Mouse (Mus musculus) heart, postnatal 0 days (tissue): Measurements from ENCODE around the gene Rab11a. TPM values are rescaled to one million over a fixed set of nuclear protein-coding genes. Genes with fewer than 3 reads are reported as not detected.

Experiments
- ATAC-seq: fragments of 200-750 bp; cut with Nextera tagmentation; 2 replicates; pipeline ENCODE4 v1.8.0; 2017; ENCODE audit warnings: low read depth, moderate number of reproducible peaks, moderate library complexity; ENCODE audit not compliant: insufficient read depth
- DNase-seq: peaks from one replicate; pipeline ENCODE4 v3.0.0-alpha.2; 2016; ENCODE audit warnings: low spot score
- H3K27ac ChIP-seq: fragments of 300-500 bp; sonication (generic); 2 replicates; pipeline ENCODE4 v1.5.1; 2014; ENCODE audit warnings: low read depth, mild to moderate bottlenecking
- H3K27me3 ChIP-seq: fragments of 300-500 bp; sonication (generic); 2 replicates; pipeline ENCODE4 v1.6.1; 2014; ENCODE audit warnings: low read length, mixed read lengths; ENCODE audit not compliant: control insufficient read depth, insufficient read depth
- H3K36me3 ChIP-seq: fragments of 300-500 bp; sonication (generic); replicated peaks from 2 replicates; pipeline ENCODE4 v1.6.1; 2014; ENCODE audit warnings: low read length, mixed read lengths; ENCODE audit not compliant: control insufficient read depth, insufficient read depth
- H3K4me1 ChIP-seq: fragments of 300-500 bp; sonication (generic); 2 replicates; pipeline ENCODE4 v1.6.1; 2014; ENCODE audit warnings: antibody characterized with exemption; ENCODE audit not compliant: control insufficient read depth, insufficient read depth
- H3K4me2 ChIP-seq: fragments of 300-500 bp; sonication (generic); 2 replicates; pipeline ENCODE4 v1.6.1; 2014; ENCODE audit warnings: low read depth, mild to moderate bottlenecking, low read length, moderate library complexity
- H3K4me3 ChIP-seq: fragments of 300-500 bp; sonication (generic); 2 replicates; pipeline ENCODE4 v1.5.1; 2014; ENCODE audit warnings: low read depth, low read length
- H3K9ac ChIP-seq: fragments of 300-500 bp; sonication (generic); replicated peaks from 2 replicates; pipeline ENCODE4 v1.6.1; 2014; ENCODE audit warnings: low read depth, low read length, mixed read lengths
- H3K9me3 ChIP-seq: fragments of 300-500 bp; sonication (generic); replicated peaks from 2 replicates; pipeline ENCODE4 v1.6.1; 2016; ENCODE audit warnings: low read length; ENCODE audit not compliant: control insufficient read depth
- CTCF ChIP-seq: IDR thresholded peaks from 2 replicates; pipeline ENCODE4 v1.5.1; 2016; ENCODE audit warnings: antibody characterized with exemption, control low read depth, low read depth
- EP300 ChIP-seq: IDR thresholded peaks from 2 replicates; pipeline ENCODE4 v1.6.1; 2016; ENCODE audit warnings: antibody characterized with exemption, low read depth
- WGBS: fragments of 180-500 bp; shearing (Covaris S2); extraction: QIAGEN DNeasy Blood & Tissue Kit; methylation state at CpG from one replicate; pipeline ENCODE4 v1.1.7; 2014; 5-methylcytosine and 5-hydroxymethylcytosine counted together
- microRNA-seq: library from miRNA; unstranded; fragments of <30 nt; microRNA quantifications from one replicate; pipeline ENCODE4, GENCODE M21; 2016
- polyA plus RNA-seq: library from polyadenylated mRNA; unstranded; fragments of >200 nt; fragmentation: Nextera tagmentation; extraction: Ambion mirVana; gene quantifications from 2 replicates; pipeline ENCODE4 v1.2.1, GENCODE M21; 2015
- total RNA-seq: library from RNA; depleted of rRNA; stranded (reverse); fragments of >200 nt; gene quantifications from 2 replicates; pipeline ENCODE4 v1.2.3, GENCODE M21; 2014; ENCODE audit warnings: low replicate concordance; rRNA removed

Rab11a gene
- total and polyA plus RNA-seq, 2 experiments from 2014 or later, result 180 to 438 TPM

GRCm38 (mm10) chr9:64668001-64668400 is 69.6 kb downstream of the Rab11a start:
- no peaks in the 10 kb centered on the region for H3K9me3 ChIP-seq
- no peak overlapping the region for H3K27ac ChIP-seq
- 75% methylated on average over 2 of the region's 2 CpGs for WGBS
- no peak for TF ChIP-seq CTCF
- no peak for TF ChIP-seq EP300
- no peak overlapping the region for H3K9ac ChIP-seq
- no peak overlapping the region for H3K4me3 ChIP-seq
- no peaks in the 10 kb centered on the region for H3K4me1 ChIP-seq
- H3K36me3 ChIP-seq, result no peaks in the 10 kb centered on the region
- no peak overlapping the region for H3K4me2 ChIP-seq
- H3K27me3 ChIP-seq, result no peaks in the 10 kb centered on the region
- ATAC-seq, result no peak
- DNase-seq, result no peak

GRCm38 (mm10) chr9:64667513-64667912 is 70.0 kb downstream of the Rab11a start:
- Histone ChIP-seq H3K4me3 (no peak overlapping the region), H3K4me1 (no peaks in the 10 kb centered on the region), H3K27me3 (no peaks in the 10 kb centered on the region), H3K9me3 (no peaks in the 10 kb centered on the region), H3K9ac (no peak overlapping the region), H3K4me2 (no peak overlapping the region), H3K27ac (no peak overlapping the region), H3K36me3 (no peaks in the 10 kb centered on the region)
- peak; percentile 58 for DNase-seq
- TF ChIP-seq CTCF (no peak), EP300 (no peak)
- 4% methylated on average over 5 of the region's 5 CpGs for WGBS
- peak; percentile 66 for ATAC-seq

- Histone ChIP-seq H3K36me3 (no peaks in the 10 kb centered on the region), H3K4me1 (no peaks in the 10 kb centered on the region), H3K9ac (no peak overlapping the region), H3K27me3 (no peaks in the 10 kb centered on the region), H3K4me2 (no peak overlapping the region), H3K4me3 (no peak overlapping the region), H3K9me3 (no peaks in the 10 kb centered on the region), H3K27ac (no peak overlapping the region)
- WGBS, result 30% methylated on average over 4 of the region's 4 CpGs
- ATAC-seq (no peak), DNase-seq (peak; percentile 12)
- TF ChIP-seq EP300 (no peak), CTCF (no peak)
Observed at GRCm38 (mm10) chr9:64666549-64666948, 71.0 kb downstream of the Rab11a start.

Small RNAs within 50 kb of the gene (microRNA-seq; reads per million reads assigned to microRNA genes)
- gene Gm47308, result not detected

Other genes starting within 250 kb of the Rab11a start
- 7.0 and 9.9 TPM in 2 replicates for gene Dennd4a, start 73.6 kb upstream of the Rab11a start, total RNA-seq
- gene Dennd4a, start 73.6 kb upstream of the Rab11a start, polyA plus RNA-seq, result 2.6 and 3.1 TPM in 2 replicates
- gene Slc24a1, start 213.8 kb upstream of the Rab11a start, total RNA-seq, result 0.08 TPM in 1 of 2 replicates, not detected in the other
- gene Slc24a1, start 213.8 kb upstream of the Rab11a start, polyA plus RNA-seq, result 0.05 TPM in 2 replicates
- 34.6 and 36.4 TPM in 2 replicates for gene Ints14, start 223.1 kb upstream of the Rab11a start, total RNA-seq
- gene Ints14, start 223.1 kb upstream of the Rab11a start, polyA plus RNA-seq, result 26.2 and 26.5 TPM in 2 replicates